Mouse (Mus musculus) liver, adult 2 months (tissue): ENCODE measurements at regions not wholly inside any gene's neighbourhood (a gene's known extent, or its start where the extent isn't known, plus 50 kb on each side); places are given as distances from the start of the nearest gene placed in this dataset.

Experiments used
- CTCF ChIP-seq: fragments of 200-500 bp; IDR thresholded peaks from 2 replicates; pipeline ENCODE4 v1.5.1; 2011; ENCODE audit warnings: low read depth, low read length, control low read depth
- POLR2A ChIP-seq: fragments of 200-500 bp; IDR thresholded peaks from 2 replicates; pipeline ENCODE4 v1.6.1; 2011; ENCODE audit warnings: low read length, control low read depth; ENCODE audit not compliant: insufficient read depth; ENCODE audit errors: extremely low read depth

DNA sequence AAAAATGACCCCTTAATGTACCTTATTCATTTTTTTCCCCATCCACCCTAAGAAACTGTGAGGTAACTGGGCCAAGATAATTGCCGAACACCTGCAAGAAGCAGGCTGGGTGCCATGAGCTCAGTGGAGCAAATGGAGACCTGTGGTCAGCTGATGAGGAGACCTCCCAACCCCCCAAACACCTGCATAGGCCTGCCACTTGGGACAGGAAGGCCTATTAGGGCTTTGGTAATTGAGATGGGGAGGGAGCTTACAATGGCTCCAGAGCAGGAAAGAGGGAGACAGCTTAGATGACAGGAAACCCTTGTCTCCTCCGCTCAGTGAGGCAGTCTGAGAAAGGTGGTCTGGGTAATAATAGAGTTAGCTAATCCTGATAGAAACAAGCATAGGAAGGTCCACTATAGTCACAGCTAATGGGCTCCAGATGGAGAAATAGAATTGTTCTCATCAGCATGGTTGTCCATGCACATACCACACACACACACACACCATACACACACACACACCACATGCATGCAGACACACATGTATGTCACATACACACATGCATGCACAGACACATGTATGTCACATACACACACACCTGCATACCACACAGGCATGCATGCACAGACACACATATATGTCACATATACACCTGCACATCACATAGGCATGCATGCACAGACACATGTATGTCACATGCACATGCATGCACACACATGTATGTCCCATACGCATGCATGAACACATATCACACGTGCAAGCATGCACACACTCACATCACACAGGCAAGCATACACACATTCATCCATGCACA lies 270.2 kb upstream of the Habp2 start:
- TF ChIP-seq POLR2A: no peak
- TF ChIP-seq CTCF: no peak
